Mouse (Mus musculus) myocyte (in vitro differentiated cells): ENCODE measurements around the gene Ncl.

ENCODE experiments used
- E2F4 ChIP-seq: IDR thresholded peaks from one replicate; pipeline ENCODE4 v1.6.1; 2011; ENCODE audit warnings: mild to moderate bottlenecking, control low read depth, moderate library complexity; ENCODE audit not compliant: insufficient read depth
- MAX ChIP-seq: IDR thresholded peaks from one replicate; pipeline ENCODE4 v1.6.1; 2011; ENCODE audit warnings: low read depth, mild to moderate bottlenecking, control low read depth
- MYOD1 ChIP-seq, 3 experiments: IDR thresholded peaks; one replicate each; pipeline ENCODE4 v1.6.1; 2011; ENCODE audit warnings: control low read depth in 2 of 3, low read depth in 2 of 3, mild to moderate bottlenecking in 2 of 3, moderate library complexity in 1 of 3; ENCODE audit not compliant: insufficient read length in 2 of 3, control insufficient read depth in 1 of 3
- POLR2A ChIP-seq: IDR thresholded peaks from one replicate; pipeline ENCODE4 v1.6.1; 2011; ENCODE audit warnings: low read depth, mild to moderate bottlenecking, control low read depth, moderate library complexity; ENCODE audit not compliant: insufficient read length
- POLR2AphosphoS2 ChIP-seq: IDR thresholded peaks from one replicate; pipeline ENCODE4 v1.6.1; 2011; ENCODE audit warnings: low read depth, control low read depth; ENCODE audit not compliant: insufficient read length
- TCF12 ChIP-seq: IDR thresholded peaks from one replicate; pipeline ENCODE4 v1.6.1; 2011; ENCODE audit warnings: mild to moderate bottlenecking, control low read depth; ENCODE audit not compliant: poor library complexity, insufficient read depth, severe bottlenecking
- USF1 ChIP-seq: IDR thresholded peaks from one replicate; pipeline ENCODE4 v1.6.1; 2011; ENCODE audit warnings: low read depth, mild to moderate bottlenecking, control low read depth, moderate library complexity

GRCm38 (mm10) chr1:86400096-86400754 lies 41.0 kb upstream of the Ncl start:
- TF ChIP-seq POLR2A: no peak
- TF ChIP-seq POLR2AphosphoS2: no peak
- no peak for TF ChIP-seq TCF12
- no peak for TF ChIP-seq MYOD1 (IDR thresholded peaks at IDR 0.05; ENCODE audit: control insufficient read depth in 1 of 3, insufficient read length in 2 of 3, low read depth in 2 of 3)
- TF ChIP-seq USF1: no peak
- TF ChIP-seq MAX: no peak
- no peak for TF ChIP-seq E2F4
